Mouse (Mus musculus): ENCODE measurements at regions not wholly inside any gene's neighbourhood (a gene's known extent, or its start where the extent isn't known, plus 50 kb on each side); places are given as distances from the start of the nearest gene placed in this dataset.
A peak's percentile ranks its signal among the peaks of the same experiment; 100 is the strongest.

DNA sequence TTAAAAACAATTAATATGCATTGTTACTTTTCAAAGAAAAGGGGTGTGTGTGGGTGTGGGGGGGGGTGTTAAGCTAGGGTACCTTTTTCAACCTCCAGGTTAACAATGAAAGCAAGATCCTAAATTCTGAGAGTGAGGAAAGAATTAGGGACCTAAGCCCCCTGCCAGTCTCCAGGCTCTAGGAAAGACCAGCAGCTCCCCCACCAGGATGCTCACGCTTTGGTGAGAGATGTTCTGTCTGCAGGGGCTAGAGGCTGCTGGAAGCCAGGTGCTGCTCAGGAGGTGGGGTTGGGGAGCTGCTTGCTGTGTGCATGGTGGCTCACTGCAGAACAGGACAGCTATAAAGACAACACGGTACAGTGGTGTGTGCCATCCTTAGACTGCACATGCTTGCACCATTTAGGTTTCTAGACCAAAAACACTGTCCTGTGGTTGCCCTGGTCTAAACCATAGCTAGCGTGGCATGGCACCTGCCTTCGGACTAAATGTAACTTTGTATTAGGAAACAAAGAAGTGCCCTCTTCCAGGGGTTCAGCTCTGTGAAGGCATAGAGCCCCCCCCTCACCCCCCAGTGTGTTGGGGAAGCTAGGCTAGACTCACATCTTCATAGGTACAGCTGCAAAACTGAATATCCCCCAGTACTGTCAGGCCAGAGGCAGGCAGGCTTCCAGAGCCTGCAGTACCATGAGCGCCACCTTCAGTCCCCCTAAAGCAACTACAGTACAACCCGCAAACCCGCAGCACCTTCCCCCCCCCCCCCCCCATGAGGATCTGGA lies 70.7 kb upstream of the Ppp2r5c start:
- Histone ChIP-seq H3K9ac (replicated peaks) (no peak overlapping the region), H3K4me1 (peaks cover 40% of the 10 kb centered on the region), H3K27me3 (replicated peaks) (peaks cover 16% of the 10 kb centered on the region), H3K9me3 (replicated peaks) (no peaks in the 10 kb centered on the region), H3K4me2 (no peak overlapping the region), H3K27ac (replicated peaks) (no peak overlapping the region), H3K4me3 (replicated peaks) (no peak overlapping the region), H3K36me3 (no peaks in the 10 kb centered on the region)
- no peak for ATAC-seq (ENCODE audit: low FRiP score)
- 36% methylated on average over 5 of the region's 7 CpGs for WGBS

DNA sequence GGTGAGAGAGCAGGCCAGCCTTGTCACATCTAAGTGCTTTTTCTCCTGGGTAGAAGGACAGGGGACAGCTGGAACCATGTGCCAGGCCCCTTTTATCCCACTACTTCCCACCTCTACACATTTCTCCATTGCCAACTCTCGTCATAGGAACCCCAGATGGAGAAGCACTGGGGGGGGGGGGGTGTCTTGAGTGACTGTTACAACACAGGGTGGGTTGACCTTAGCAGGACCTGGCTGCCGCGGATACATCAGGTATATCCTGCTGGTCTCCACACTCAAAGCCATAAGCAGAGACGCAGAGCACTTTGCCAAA lies 70.1 kb upstream of the Ppp2r5c start:
- H3K4me3 ChIP-seq (replicated peaks), result no peak overlapping the region
- H3K9ac ChIP-seq (replicated peaks), result no peak overlapping the region
- peaks cover 13% of the 10 kb centered on the region for H3K27me3 ChIP-seq (replicated peaks)
- peaks cover 40% of the 10 kb centered on the region for H3K4me1 ChIP-seq
- no peaks in the 10 kb centered on the region for H3K9me3 ChIP-seq (replicated peaks)
- H3K27ac ChIP-seq (replicated peaks), result no peak overlapping the region
- no peak overlapping the region for H3K4me2 ChIP-seq
- no peak for ATAC-seq (ENCODE audit: low FRiP score)
- no peaks in the 10 kb centered on the region for H3K36me3 ChIP-seq
- 75% methylated on average over 4 of the region's 4 CpGs for WGBS

- H3K4me3 ChIP-seq (replicated peaks), result no peak overlapping the region
- no peaks in the 10 kb centered on the region for H3K9me3 ChIP-seq (replicated peaks)
- H3K4me1 ChIP-seq, result peaks cover 40% of the 10 kb centered on the region
- peaks cover 10% of the 10 kb centered on the region for H3K27me3 ChIP-seq (replicated peaks)
- H3K36me3 ChIP-seq, result no peaks in the 10 kb centered on the region
- no peak overlapping the region for H3K9ac ChIP-seq (replicated peaks)
- 66% methylated on average over 6 of the region's 6 CpGs for WGBS
- H3K27ac ChIP-seq (replicated peaks), result no peak overlapping the region
- no peak overlapping the region for H3K4me2 ChIP-seq
- no peak for ATAC-seq (ENCODE audit: low FRiP score)
These were observed 69.6 kb upstream of the Ppp2r5c start for GRCm38 (mm10) chr12:110377306-110377705.

DNA sequence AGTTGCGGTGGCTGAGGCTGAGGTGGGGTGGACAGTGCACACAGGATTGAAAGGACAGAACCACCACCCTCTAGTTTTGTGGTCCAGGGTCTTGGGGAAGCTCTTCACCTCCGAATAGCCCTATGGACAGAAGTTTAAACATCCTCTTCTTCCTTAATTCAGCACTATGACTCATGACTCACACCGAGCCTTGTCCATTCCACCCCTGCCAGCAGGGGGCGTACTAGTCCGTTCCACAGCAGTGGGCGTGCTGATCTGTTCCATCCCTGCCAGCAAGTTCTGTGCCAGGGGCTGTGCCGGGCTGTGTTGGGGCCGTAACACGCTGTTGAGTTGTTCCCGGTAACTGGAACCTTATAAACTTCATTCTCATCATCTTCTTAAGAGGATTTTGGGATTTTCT lies 69.2 kb upstream of the Ppp2r5c start:
- Histone ChIP-seq H3K9ac (replicated peaks) (no peak overlapping the region), H3K4me3 (replicated peaks) (no peak overlapping the region), H3K27me3 (replicated peaks) (peaks cover 10% of the 10 kb centered on the region), H3K27ac (replicated peaks) (no peak overlapping the region), H3K4me1 (peaks cover 40% of the 10 kb centered on the region), H3K9me3 (replicated peaks) (no peaks in the 10 kb centered on the region), H3K4me2 (no peak overlapping the region), H3K36me3 (no peaks in the 10 kb centered on the region)
- no peak for ATAC-seq (ENCODE audit: low FRiP score)
- WGBS, result 76% methylated on average over 10 of the region's 10 CpGs

GRCm38 (mm10) chr12:110378302-110378701 lies 68.6 kb upstream of the Ppp2r5c start:
- 76% methylated on average over 5 of the region's 5 CpGs for WGBS
- Histone ChIP-seq H3K36me3 (no peaks in the 10 kb centered on the region), H3K27me3 (replicated peaks) (peaks cover 10% of the 10 kb centered on the region), H3K9ac (replicated peaks) (no peak overlapping the region), H3K9me3 (replicated peaks) (no peaks in the 10 kb centered on the region), H3K27ac (replicated peaks) (no peak overlapping the region), H3K4me3 (replicated peaks) (no peak overlapping the region), H3K4me1 (peaks cover 35% of the 10 kb centered on the region), H3K4me2 (no peak overlapping the region)
- no peak for ATAC-seq (ENCODE audit: low FRiP score)

DNA sequence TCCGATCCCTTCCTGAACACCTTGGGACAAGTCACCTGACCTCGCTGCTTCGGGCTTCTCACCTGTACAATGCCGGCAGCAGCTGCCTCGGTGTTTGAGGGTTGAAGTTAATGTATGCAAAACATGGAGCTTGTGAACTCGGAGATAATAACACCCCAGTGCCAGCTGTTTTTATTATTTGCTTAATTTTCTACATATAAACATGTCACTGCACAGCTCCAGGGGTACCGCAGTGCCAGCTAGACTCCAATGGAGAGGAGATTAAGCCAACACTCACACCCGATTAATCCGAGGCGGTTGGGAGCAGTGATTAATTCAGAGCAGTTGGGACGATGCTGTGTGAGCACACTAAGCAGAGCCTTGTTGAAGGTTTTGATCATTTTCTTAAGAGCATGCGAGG lies 67.2 kb upstream of the Ppp2r5c start:
- Histone ChIP-seq H3K4me2 (no peak overlapping the region), H3K9ac (replicated peaks) (no peak overlapping the region), H3K36me3 (no peaks in the 10 kb centered on the region), H3K27ac (replicated peaks) (no peak overlapping the region), H3K4me1 (peaks cover 24% of the 10 kb centered on the region), H3K27me3 (replicated peaks) (no peaks in the 10 kb centered on the region; the same call in 1 of the 2 replicates), H3K9me3 (replicated peaks) (no peaks in the 10 kb centered on the region), H3K4me3 (replicated peaks) (no peak overlapping the region)
- 40% methylated on average over 12 of the region's 12 CpGs for whole genome bisulfite sequencing
- no peak; the same call in 1 of the 2 replicates for ATAC-seq (ENCODE audit: low FRiP score)

DNA sequence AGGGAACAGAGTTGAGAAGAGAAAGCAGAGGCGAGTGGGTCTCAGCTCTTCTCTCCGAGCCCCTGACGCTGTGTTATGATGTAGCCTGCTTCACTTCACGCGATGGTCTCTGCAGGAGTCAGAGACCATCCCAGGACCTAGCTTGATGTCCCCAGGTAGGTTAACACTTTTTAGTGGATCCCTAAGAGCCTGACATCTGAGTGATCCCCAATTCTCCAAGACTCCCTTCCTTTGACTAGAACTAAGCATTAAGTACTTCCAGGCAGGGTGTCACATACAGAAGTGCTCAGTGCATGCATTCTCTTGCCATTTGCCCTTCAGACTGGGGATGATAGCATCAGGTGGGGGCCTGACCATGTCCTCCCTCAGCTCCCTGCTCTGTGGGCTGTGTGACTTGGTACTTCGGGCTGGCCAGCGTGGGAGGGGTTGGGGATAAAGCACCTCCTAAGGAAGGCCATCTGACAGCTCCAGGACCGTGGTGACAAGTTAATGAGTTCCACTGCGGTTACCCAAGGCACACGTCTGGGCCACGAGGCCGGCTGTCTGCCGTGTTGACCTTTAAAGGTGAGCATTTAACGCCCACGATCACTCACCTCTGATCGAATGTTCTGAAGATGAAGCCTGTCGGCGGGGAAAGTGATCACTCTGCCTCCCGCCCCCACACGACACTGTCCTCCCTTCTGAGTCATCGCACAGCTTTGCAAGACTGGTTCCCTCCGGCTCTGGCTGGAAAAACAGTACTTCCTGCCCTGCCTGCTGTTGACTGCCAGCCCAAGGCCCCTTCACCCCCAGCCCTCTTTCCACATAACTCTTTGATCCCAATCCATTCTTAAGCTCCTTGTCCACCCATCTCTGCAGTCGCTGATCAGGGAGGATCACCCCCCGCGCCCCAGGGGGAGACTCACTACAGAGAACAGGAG lies 65.8 kb upstream of the Ppp2r5c start:
- 83% methylated on average over 25 of the region's 25 CpGs for WGBS
- H3K4me3 ChIP-seq (replicated peaks), result no peak overlapping the region
- no peaks in the 10 kb centered on the region for H3K9me3 ChIP-seq (replicated peaks)
- no peak overlapping the region for H3K27ac ChIP-seq (replicated peaks)
- no peaks in the 10 kb centered on the region for H3K36me3 ChIP-seq
- H3K4me2 ChIP-seq, result no peak overlapping the region
- peaks cover 20% of the 10 kb centered on the region for H3K4me1 ChIP-seq
- H3K27me3 ChIP-seq (replicated peaks), result no peaks in the 10 kb centered on the region
- no peak overlapping the region for H3K9ac ChIP-seq (replicated peaks)
- ATAC-seq (ENCODE audit: low FRiP score), result no peak

DNA sequence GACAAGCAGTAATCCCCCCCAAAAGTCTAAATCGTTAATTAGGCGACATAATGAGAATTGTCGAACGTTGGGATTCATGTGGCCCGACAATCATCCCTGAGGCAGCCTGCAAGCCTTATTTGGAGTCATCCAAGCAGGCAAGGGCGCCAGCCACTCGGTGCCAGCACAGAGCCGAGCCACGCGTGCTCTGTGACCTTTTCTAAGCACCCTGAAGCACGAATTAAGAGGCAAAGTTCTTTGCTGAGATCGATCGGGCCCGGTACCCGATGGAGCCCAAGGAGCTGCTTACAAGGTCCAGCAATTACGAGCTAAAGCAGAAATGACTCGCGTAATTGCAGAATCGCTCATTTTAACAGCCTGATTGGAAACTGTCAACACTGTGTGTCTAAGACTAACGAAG lies 61.9 kb upstream of the Ppp2r5c start:
- 45% methylated on average over 20 of the region's 20 CpGs for WGBS
- Histone ChIP-seq H3K4me3 (replicated peaks) (no peak overlapping the region), H3K9ac (replicated peaks) (no peak overlapping the region), H3K27ac (replicated peaks) (0 out of 2 replicates have a peak overlapping the region, but pooled peaks have one; percentile 19), H3K9me3 (replicated peaks) (no peaks in the 10 kb centered on the region), H3K4me2 (peak overlapping the region; percentile 17), H3K36me3 (no peaks in the 10 kb centered on the region), H3K27me3 (replicated peaks) (no peaks in the 10 kb centered on the region), H3K4me1 (peaks cover 16% of the 10 kb centered on the region)
- ATAC-seq (ENCODE audit: low FRiP score), result no peak

DNA sequence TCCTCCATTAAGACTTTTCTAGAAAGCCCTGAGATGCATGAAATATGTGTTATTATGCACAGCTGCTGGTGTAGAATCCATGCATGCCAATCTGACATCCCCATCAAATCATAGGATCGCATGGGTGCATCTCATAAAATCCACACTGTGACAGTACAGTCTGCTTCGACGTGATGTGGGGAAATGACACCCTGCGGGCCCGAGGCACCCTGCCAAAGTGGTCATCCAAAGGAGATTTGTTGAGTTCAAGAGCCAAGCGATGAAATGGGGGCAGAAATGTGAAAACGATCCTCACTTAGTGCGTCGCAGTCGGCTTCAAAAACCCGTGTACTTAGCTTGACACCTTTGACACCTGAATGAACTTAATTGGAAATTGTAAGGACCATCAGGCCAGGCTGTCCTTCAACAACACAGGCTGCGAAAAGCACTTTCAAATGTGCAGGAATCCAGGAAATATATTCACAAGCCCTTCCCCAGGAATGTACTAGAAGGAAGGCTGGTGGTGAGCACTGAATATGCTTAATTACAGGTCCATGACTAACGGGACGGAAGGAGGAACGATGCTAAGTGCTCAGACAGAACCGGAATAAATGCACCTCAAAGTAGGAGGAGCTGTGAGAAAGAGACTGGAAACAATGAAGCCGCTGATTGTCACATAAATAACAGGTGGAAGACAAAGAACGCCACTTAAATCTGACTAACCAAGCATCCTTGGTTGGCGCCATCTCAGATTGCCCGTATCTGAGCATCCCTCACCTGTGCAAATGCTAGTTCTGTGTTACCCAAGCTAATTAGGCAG lies 60.9 kb upstream of the Ppp2r5c start:
- Histone ChIP-seq H3K9me3 (replicated peaks) (no peaks in the 10 kb centered on the region), H3K4me2 (no peak overlapping the region), H3K4me3 (replicated peaks) (no peak overlapping the region), H3K27me3 (replicated peaks) (no peaks in the 10 kb centered on the region), H3K27ac (replicated peaks) (no peak overlapping the region), H3K9ac (replicated peaks) (no peak overlapping the region), H3K36me3 (no peaks in the 10 kb centered on the region), H3K4me1 (peaks cover 16% of the 10 kb centered on the region)
- WGBS, result 63% methylated on average over 20 of the region's 20 CpGs
- ATAC-seq (ENCODE audit: low FRiP score), result no peak

GRCm38 (mm10) chr12:110387056-110387455 lies 59.9 kb upstream of the Ppp2r5c start:
- Histone ChIP-seq H3K27ac (replicated peaks) (no peak overlapping the region), H3K27me3 (replicated peaks) (no peaks in the 10 kb centered on the region), H3K9ac (replicated peaks) (no peak overlapping the region), H3K9me3 (replicated peaks) (no peaks in the 10 kb centered on the region), H3K4me1 (peaks cover 16% of the 10 kb centered on the region), H3K4me3 (replicated peaks) (no peak overlapping the region), H3K4me2 (no peak overlapping the region), H3K36me3 (no peaks in the 10 kb centered on the region)
- 59% methylated on average over 11 of the region's 11 CpGs for WGBS
- ATAC-seq (ENCODE audit: low FRiP score), result no peak

- Histone ChIP-seq H3K4me2 (no peak overlapping the region), H3K4me1 (peaks cover 16% of the 10 kb centered on the region), H3K27me3 (replicated peaks) (no peaks in the 10 kb centered on the region), H3K27ac (replicated peaks) (no peak overlapping the region), H3K4me3 (replicated peaks) (no peak overlapping the region), H3K36me3 (no peaks in the 10 kb centered on the region), H3K9ac (replicated peaks) (no peak overlapping the region), H3K9me3 (replicated peaks) (no peaks in the 10 kb centered on the region)
- no peak for ATAC-seq (ENCODE audit: low FRiP score)
- 65% methylated on average over 4 of the region's 4 CpGs for WGBS
These were observed 59.4 kb upstream of the Ppp2r5c start for GRCm38 (mm10) chr12:110387567-110387966.
